Mouse (Mus musculus) midbrain, postnatal 0 days (tissue): ENCODE measurements around the gene A730061H03Rik. TPM values are rescaled to one million over a fixed set of nuclear protein-coding genes. Genes with fewer than 3 reads are reported as not detected.

ENCODE experiments used
- ATAC-seq: fragments of 200-750 bp; cut with Nextera tagmentation; 2 replicates; pipeline ENCODE4 v1.8.0; 2017; ENCODE audit warnings: moderate number of reproducible peaks, mild to moderate bottlenecking, moderate TSS enrichment, moderate library complexity; ENCODE audit not compliant: low FRiP score
- DNase-seq: peaks from one replicate; pipeline ENCODE4 v3.0.0-alpha.2; 2015; ENCODE audit warnings: low spot score
- H3K27ac ChIP-seq: fragments of 300-500 bp; sonication (generic); 2 replicates; pipeline ENCODE4 v1.5.1; 2014; ENCODE audit warnings: low read depth, mild to moderate bottlenecking, low read length, mixed read lengths
- H3K27me3 ChIP-seq: fragments of 300-500 bp; sonication (generic); 2 replicates; pipeline ENCODE4 v1.6.1; 2014; ENCODE audit warnings: low read length, control low read depth, mixed read lengths; ENCODE audit not compliant: insufficient read depth
- H3K36me3 ChIP-seq: fragments of 300-500 bp; sonication (generic); 2 replicates; pipeline ENCODE4 v1.6.1; 2014; ENCODE audit warnings: low read length, control low read depth, mixed read lengths; ENCODE audit not compliant: insufficient read depth
- H3K4me1 ChIP-seq: fragments of 300-500 bp; sonication (generic); 2 replicates; pipeline ENCODE4 v1.6.1; 2014; ENCODE audit warnings: mild to moderate bottlenecking, control low read depth, antibody characterized with exemption, low read length, mixed read lengths; ENCODE audit not compliant: insufficient read depth
- H3K4me2 ChIP-seq: fragments of 300-500 bp; sonication (generic); 2 replicates; pipeline ENCODE4 v1.6.1; 2014; ENCODE audit warnings: low read depth, mild to moderate bottlenecking, low read length, mixed read lengths; ENCODE audit not compliant: poor library complexity, severe bottlenecking
- H3K4me3 ChIP-seq: fragments of 300-500 bp; sonication (generic); 2 replicates; pipeline ENCODE4 v1.5.1; 2014; ENCODE audit warnings: low read depth, mild to moderate bottlenecking, low read length, moderate library complexity
- H3K9ac ChIP-seq: fragments of 300-500 bp; sonication (generic); replicated peaks from 2 replicates; pipeline ENCODE4 v1.6.1; 2014; ENCODE audit warnings: mild to moderate bottlenecking, low read length, moderate library complexity, mixed read lengths; ENCODE audit not compliant: poor library complexity, severe bottlenecking
- H3K9me3 ChIP-seq: fragments of 300-500 bp; sonication (generic); 2 replicates; pipeline ENCODE4 v1.6.1; 2016; ENCODE audit warnings: low read length, control low read depth
- CTCF ChIP-seq: IDR thresholded peaks from 2 replicates; pipeline ENCODE4 v1.5.1; 2016; ENCODE audit warnings: antibody characterized with exemption, mild to moderate bottlenecking
- WGBS: fragments of 180-500 bp; shearing (Covaris S2); extraction: QIAGEN DNeasy Blood & Tissue Kit; methylation state at CpG from one replicate; pipeline ENCODE4 v1.1.7; 2014; 5-methylcytosine and 5-hydroxymethylcytosine counted together
- polyA plus RNA-seq: library from polyadenylated mRNA; unstranded; fragments of >200 nt; fragmentation: Nextera tagmentation; extraction: Ambion mirVana; gene quantifications from 2 replicates; pipeline ENCODE4 v1.2.1, GENCODE M21; 2015
- total RNA-seq: library from RNA; depleted of rRNA; stranded (reverse); fragments of >200 nt; gene quantifications from 2 replicates; pipeline ENCODE4 v1.2.3, GENCODE M21; 2014

The A730061H03Rik gene
- total and polyA plus RNA-seq, 2 experiments from 2014 or later, result 0.69 to 5.4 TPM

- H3K4me3 ChIP-seq, result no peak overlapping the region
- no peak overlapping the region for H3K4me2 ChIP-seq
- WGBS, result 69% methylated on average over 5 of the region's 5 CpGs
- DNase-seq, result no peak
- no peak for ATAC-seq
- no peaks in the 10 kb centered on the region for H3K4me1 ChIP-seq
- no peaks in the 10 kb centered on the region for H3K27me3 ChIP-seq
- H3K9me3 ChIP-seq, result no peaks in the 10 kb centered on the region
- no peak overlapping the region for H3K27ac ChIP-seq
- peaks cover 32% of the 10 kb centered on the region for H3K36me3 ChIP-seq
- no peak for TF ChIP-seq CTCF
- H3K9ac ChIP-seq, result no peak overlapping the region
Observed at GRCm38 (mm10) chr14:55551347-55551746, 8.9 kb downstream of the A730061H03Rik start.

GRCm38 (mm10) chr14:55550191-55550590, 10.0 kb downstream of the A730061H03Rik start:
- Histone ChIP-seq H3K4me3 (no peak overlapping the region), H3K9me3 (no peaks in the 10 kb centered on the region), H3K4me2 (no peak overlapping the region), H3K9ac (no peak overlapping the region), H3K27ac (no peak overlapping the region), H3K27me3 (no peaks in the 10 kb centered on the region), H3K4me1 (no peaks in the 10 kb centered on the region), H3K36me3 (peaks cover 42% of the 10 kb centered on the region)
- no peak for TF ChIP-seq CTCF
- DNase-seq, result no peak
- WGBS, result 80% methylated on average over 6 of the region's 6 CpGs
- no peak for ATAC-seq

GRCm38 (mm10) chr14:55544334-55544733, 15.9 kb downstream of the A730061H03Rik start:
- Histone ChIP-seq H3K4me3 (no peak overlapping the region), H3K9me3 (no peaks in the 10 kb centered on the region), H3K4me1 (0 out of 2 replicates have a peak, but pooled peaks cover 2% of the 10 kb centered on the region), H3K36me3 (peaks cover 48% of the 10 kb centered on the region), H3K9ac (no peak overlapping the region), H3K4me2 (no peak overlapping the region), H3K27ac (no peak overlapping the region), H3K27me3 (no peaks in the 10 kb centered on the region)
- ATAC-seq, result no peak
- no peak for TF ChIP-seq CTCF
- WGBS, result 70% methylated on average over 9 of the region's 9 CpGs
- DNase-seq, result no peak

GRCm38 (mm10) chr14:55542268-55542667, 17.9 kb downstream of the A730061H03Rik start:
- no peak overlapping the region for H3K4me3 ChIP-seq
- DNase-seq, result no peak
- no peaks in the 10 kb centered on the region for H3K9me3 ChIP-seq
- peaks cover 30% of the 10 kb centered on the region for H3K36me3 ChIP-seq
- ATAC-seq, result no peak
- no peak for TF ChIP-seq CTCF
- no peak overlapping the region for H3K9ac ChIP-seq
- H3K27ac ChIP-seq, result no peak overlapping the region
- H3K4me2 ChIP-seq, result no peak overlapping the region
- H3K4me1 ChIP-seq, result 0 out of 2 replicates have a peak, but pooled peaks cover 2% of the 10 kb centered on the region
- 98% methylated on average over 12 of the region's 12 CpGs for WGBS
- H3K27me3 ChIP-seq, result no peaks in the 10 kb centered on the region

- Histone ChIP-seq H3K4me1 (0 out of 2 replicates have a peak, but pooled peaks cover 2% of the 10 kb centered on the region), H3K9ac (peak overlapping the region; percentile 75), H3K4me2 (peak overlapping the region; percentile 75), H3K27me3 (no peaks in the 10 kb centered on the region), H3K36me3 (peaks cover 20% of the 10 kb centered on the region), H3K27ac (peak overlapping the region; percentile 90), H3K9me3 (no peaks in the 10 kb centered on the region), H3K4me3 (peak overlapping the region; percentile 51)
- DNase-seq (peak; percentile 72), ATAC-seq (peak; percentile 63)
- 5% methylated on average over 9 of the region's 10 CpGs for WGBS
- no peak for TF ChIP-seq CTCF
Observed at GRCm38 (mm10) chr14:55540787-55541321, 19.4 kb downstream of the A730061H03Rik start.

- Histone ChIP-seq H3K4me3 (peak within 1 kb of the TSS; percentile 51), H3K4me1 (0 out of 2 replicates have a peak, but pooled peaks cover 2% of the 10 kb centered on the region), H3K9me3 (no peaks in the 10 kb centered on the region), H3K27ac (peak within 1 kb of the TSS; percentile 90), H3K4me2 (peak within 1 kb of the TSS; percentile 75), H3K27me3 (no peaks in the 10 kb centered on the region), H3K36me3 (peaks cover 15% of the 10 kb centered on the region), H3K9ac (peak within 1 kb of the TSS; percentile 75)
- DNase-seq, result peak; percentile 85
- ATAC-seq, result peak; percentile 84
- under 1% methylated on average over 32 of the region's 32 CpGs for WGBS
- no peak for TF ChIP-seq CTCF
Observed at GRCm38 (mm10) chr14:55540067-55540786, 20.0 kb downstream of the A730061H03Rik start, which contains the start of gene Pck2. TSS of gene Pck2 (plus strand) at chr14:55540266.
